Mouse (Mus musculus) T-cell, adult 66 days (primary cell): Measurements from ENCODE around the gene Peli2. TPM values are rescaled to one million over a fixed set of nuclear protein-coding genes. Genes with fewer than 3 reads are reported as not detected.

ENCODE experiments used
- total RNA-seq, 2 experiments: library from RNA; stranded (reverse); gene quantifications; 3 replicates in 1 of 2; 4 replicates in 1 of 2; pipeline ENCODE4 v1.2.4; 2023

Peli2 gene
- total RNA-seq = 1 to 10 TPM in 1 of 2 experiments, under 1 TPM in 1; 0.77 to 1.7 TPM

GRCm38 (mm10) chr14:48120752-48121528 is at the start of gene Peli2:
Peli2 (plus strand) TSS chr14:48120823.

